Mouse (Mus musculus) MEL (cell line): ENCODE measurements around the gene Trmt112.

ENCODE experiments used
- CTCF ChIP-seq, 3 experiments: IDR thresholded peaks in 2 of 3; conservative IDR thresholded peaks in 1 of 3; 2 replicates each; pipeline ENCODE4 v1.5.1; 2011 to 2012; ENCODE audit warnings: low read length in 3 of 3, low read depth in 2 of 3, mild to moderate bottlenecking in 2 of 3, improper control_type of control experiment in 1 of 3, inconsistent platforms in 1 of 3, mixed read lengths in 1 of 3, moderate library complexity in 1 of 3; ENCODE audit not compliant: control insufficient read depth in 1 of 3, insufficient read depth in 1 of 3, poor library complexity in 1 of 3, severe bottlenecking in 1 of 3
- EP300 ChIP-seq, 2 experiments: IDR thresholded peaks; 2 replicates each; pipeline ENCODE4 v1.6.1; 2011; ENCODE audit warnings: improper control_type of control experiment in 2 of 2, low read length in 2 of 2, low read depth in 1 of 2, mild to moderate bottlenecking in 1 of 2
- MAFK ChIP-seq: IDR thresholded peaks from 2 replicates; pipeline ENCODE4 v1.6.1; 2011; ENCODE audit warnings: low read depth, mild to moderate bottlenecking, low read length, improper control_type of control experiment, borderline replicate concordance
- MAX ChIP-seq: IDR thresholded peaks from 2 replicates; pipeline ENCODE4 v1.6.1; 2011; ENCODE audit warnings: low read length, improper control_type of control experiment
- MAZ ChIP-seq: IDR thresholded peaks from 2 replicates; pipeline ENCODE4 v1.6.1; 2012; ENCODE audit warnings: low read depth, mild to moderate bottlenecking, inconsistent platforms, low read length, improper control_type of control experiment
- NELFE ChIP-seq: IDR thresholded peaks from 2 replicates; pipeline ENCODE4 v1.6.1; 2011; ENCODE audit warnings: low read depth, low read length, improper control_type of control experiment
- POLR2A ChIP-seq, 2 experiments: IDR thresholded peaks; 2 replicates each; pipeline ENCODE4 v1.6.1; 2011 to 2012; ENCODE audit warnings: low read length in 2 of 2, mild to moderate bottlenecking in 2 of 2, control low read depth in 1 of 2, improper control_type of control experiment in 1 of 2, low read depth in 1 of 2, moderate library complexity in 1 of 2; ENCODE audit not compliant: control insufficient read depth in 1 of 2, insufficient read depth in 1 of 2, poor library complexity in 1 of 2
- POLR2AphosphoS2 ChIP-seq: IDR thresholded peaks from 2 replicates; pipeline ENCODE4 v1.6.1; 2011; ENCODE audit warnings: low read length, improper control_type of control experiment
- SMC3 ChIP-seq: IDR thresholded peaks from 2 replicates; pipeline ENCODE4 v1.6.1; 2011; ENCODE audit warnings: low read depth, low read length, improper control_type of control experiment
- TAL1 ChIP-seq: IDR thresholded peaks from 2 replicates; pipeline ENCODE4 v1.6.1; 2012; ENCODE audit warnings: mild to moderate bottlenecking, inconsistent platforms, low read length, moderate library complexity, mixed read lengths
- TBP ChIP-seq: IDR thresholded peaks from 2 replicates; pipeline ENCODE4 v1.8.0; 2011; ENCODE audit warnings: low read depth, low read length, improper control_type of control experiment
- USF2 ChIP-seq, 2 experiments: IDR thresholded peaks; 2 replicates each; pipeline ENCODE4 v1.6.1; 2011 to 2012; ENCODE audit warnings: improper control_type of control experiment in 2 of 2, low read length in 2 of 2, borderline replicate concordance in 1 of 2, inconsistent platforms in 1 of 2, low read depth in 1 of 2, mild to moderate bottlenecking in 1 of 2; ENCODE audit not compliant: insufficient read depth in 1 of 2

DNA sequence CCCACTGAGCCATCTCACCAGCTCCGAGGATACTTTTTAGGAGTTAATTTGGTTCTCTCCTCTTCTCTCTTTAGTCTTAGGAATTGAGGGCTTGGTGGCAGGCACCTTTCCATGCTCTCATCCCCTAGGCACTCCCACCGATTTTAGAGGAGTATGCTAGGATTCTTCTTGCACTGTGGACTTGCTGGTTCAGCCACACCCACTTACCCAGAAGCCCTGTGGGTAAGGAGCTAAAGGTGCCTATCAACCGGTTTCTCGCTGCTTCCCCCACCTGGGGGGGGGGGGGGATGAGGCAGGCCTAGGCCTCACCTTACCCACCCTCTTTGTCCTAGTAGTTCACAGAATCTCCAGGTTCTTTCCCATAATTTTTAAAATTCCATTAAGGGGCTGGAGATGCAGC lies 38.2 kb downstream of the Trmt112 start:
- no peak for TF ChIP-seq TAL1
- TF ChIP-seq EP300 (IDR thresholded peaks at IDR 0.05; ENCODE audit: low read depth in 1 of 2, low read length in 2 of 2): no peak
- TF ChIP-seq CTCF (IDR thresholded peaks at IDR 0.05 in 2 of 3, conservative IDR thresholded peaks at IDR 0.05 in 1 of 3; ENCODE audit: control insufficient read depth in 1 of 3, insufficient read depth in 1 of 3, low read depth in 2 of 3, low read length in 3 of 3, poor library complexity in 1 of 3, severe bottlenecking in 1 of 3): no peak
- TF ChIP-seq MAX: no peak
- TF ChIP-seq POLR2A (IDR thresholded peaks at IDR 0.05; ENCODE audit: control insufficient read depth in 1 of 2, insufficient read depth in 1 of 2, low read depth in 1 of 2, low read length in 2 of 2, poor library complexity in 1 of 2): no peak
- no peak for TF ChIP-seq POLR2AphosphoS2
- no peak for TF ChIP-seq TBP
- no peak for TF ChIP-seq MAFK
- TF ChIP-seq MAZ: no peak
- no peak for TF ChIP-seq SMC3
- TF ChIP-seq USF2 (IDR thresholded peaks at IDR 0.05; ENCODE audit: borderline replicate concordance in 1 of 2, insufficient read depth in 1 of 2, low read depth in 1 of 2, low read length in 2 of 2): no peak
- TF ChIP-seq NELFE: no peak
